In genomic region chr11:4117372-4118071, GRCm38 (mm10) we compare ENCODE assay signal across 8 mouse cellular contexts. TPM values are rescaled to one million over a fixed set of nuclear protein-coding genes. Genes with fewer than 3 reads are reported as not detected.
DNase-seq lines count a peak whose midpoint lies in the region; ATAC-seq and TF ChIP-seq lines count a peak whose summit lies in the region.

No protein-coding gene starts in this region.

- intact Hi-C loops in gastrocnemius, adult 2 months (cut with DNase I) = no loop called here
- intact Hi-C loops in gastrocnemius, postnatal 14 days (cut with DNase I; ENCODE audit: low total_unique reads) = no loop called here

- no peak for TF ChIP-seq EP300 in MEL (IDR thresholded peaks at IDR 0.05; ENCODE audit: low read depth in 1 of 2, low read length in 2 of 2)
- TF ChIP-seq EP300 in heart, postnatal 0 days (IDR thresholded peaks at IDR 0.05; ENCODE audit: low read depth) = no peak

- no peak for DNase-seq in gastrocnemius, adult 2 months
- no peak for DNase-seq in gastrocnemius, postnatal 14 days
- peak; percentile 63 for DNase-seq in MEL (ENCODE audit: low read depth, low spot score)
- DNase-seq in heart, postnatal 0 days (ENCODE audit: low spot score) = no peak
- DNase-seq in testis, postnatal 10 days (ENCODE audit: low spot score) = no peak
- no peak for DNase-seq in layer of hippocampus, adult 11-12 months (ENCODE audit: low spot score)

- TF ChIP-seq POLR2A in MEL (IDR thresholded peaks at IDR 0.05; ENCODE audit: control insufficient read depth in 1 of 2, insufficient read depth in 1 of 2, low read depth in 1 of 2, low read length in 2 of 2, poor library complexity in 1 of 2) = no peak

- peak overlapping the region; percentile 61 for H3K9ac ChIP-seq in MEL (ENCODE audit: control insufficient read depth, low read depth, low read length, poor library complexity, severe bottlenecking)
- no peak overlapping the region for H3K9ac ChIP-seq in heart, postnatal 0 days (replicated peaks; ENCODE audit: low read depth, low read length)

- 1% methylated on average over 3 of the region's 3 CpGs for WGBS in heart, postnatal 0 days

- no peak; the same call in 1 of the 2 replicates for TF ChIP-seq RAD21 in MEL (IDR thresholded peaks at IDR 0.05; ENCODE audit: low read depth, low read length)

- peak overlapping the region; percentile 79 for H3K4me2 ChIP-seq in heart, postnatal 0 days (ENCODE audit: low read depth, low read length)

- peaks cover 0 to 43% of the 10 kb centered on the region in 2 experiments; a peak in 2 of 4 replicates for H3K36me3 ChIP-seq in MEL (ENCODE audit: control insufficient read depth in 1 of 2, insufficient read depth in 2 of 2, low read length in 2 of 2)
- H3K36me3 ChIP-seq in heart, postnatal 0 days (replicated peaks; ENCODE audit: control insufficient read depth, insufficient read depth, low read length) = no peaks in the 10 kb centered on the region

- peak overlapping the region; percentile 78 for H3K4me3 ChIP-seq in gastrocnemius, adult 2 months
- H3K4me3 ChIP-seq in MEL (ENCODE audit: control insufficient read depth in 1 of 2, insufficient read depth in 1 of 2, low read depth in 2 of 2, low read length in 2 of 2) = peak overlapping the region; percentile 52 to 83
- H3K4me3 ChIP-seq in heart, postnatal 0 days (ENCODE audit: low read depth, low read length) = peak overlapping the region; percentile 53; the same call in 1 of the 2 replicates

- ATAC-seq in heart, postnatal 0 days (ENCODE audit: insufficient read depth, low read depth) = no peak
- peak; percentile 27 for ATAC-seq in megakaryocyte progenitor cell, adult 5-6 weeks (replicated peaks; ENCODE audit: poor library complexity)
- ATAC-seq in granulocyte monocyte progenitor cell, adult 5-6 weeks (replicated peaks; ENCODE audit: poor library complexity, severe bottlenecking) = no peak

- no peak; the same call in 1 of the 2 replicates for TF ChIP-seq CTCF in gastrocnemius, adult 2 months (IDR thresholded peaks at IDR 0.05)
- peak; percentile 14 to 49 (median 15); a peak in 2 of 6 replicates for TF ChIP-seq CTCF in MEL (IDR thresholded peaks at IDR 0.05 in 2 of 3, conservative IDR thresholded peaks at IDR 0.05 in 1 of 3; ENCODE audit: control insufficient read depth in 1 of 3, insufficient read depth in 1 of 3, low read depth in 2 of 3, low read length in 3 of 3, poor library complexity in 1 of 3, severe bottlenecking in 1 of 3)
- peak; percentile 23 for TF ChIP-seq CTCF in heart, postnatal 0 days (IDR thresholded peaks at IDR 0.05; ENCODE audit: low read depth)

- H3K4me1 ChIP-seq in MEL (ENCODE audit: control insufficient read depth in 1 of 2, insufficient read depth in 2 of 2, low read length in 2 of 2) = peaks cover 34 to 68% of the 10 kb centered on the region in 2 experiments
- H3K4me1 ChIP-seq in heart, postnatal 0 days (ENCODE audit: control insufficient read depth, insufficient read depth) = peaks cover 20% of the 10 kb centered on the region

- H3K79me2 ChIP-seq in MEL (ENCODE audit: control insufficient read depth, insufficient read depth, low read length, poor library complexity) = no peaks in the 10 kb centered on the region

- no peak overlapping the region for H3K27ac ChIP-seq in gastrocnemius, adult 2 months
- H3K27ac ChIP-seq in MEL (ENCODE audit: control insufficient read depth, low read depth, low read length) = no peak overlapping the region
- H3K27ac ChIP-seq in heart, postnatal 0 days (ENCODE audit: low read depth) = no peak overlapping the region

- no peaks in the 10 kb centered on the region for H3K9me3 ChIP-seq in MEL (replicated peaks; ENCODE audit: insufficient read depth, low read length)
- H3K9me3 ChIP-seq in heart, postnatal 0 days (replicated peaks; ENCODE audit: control insufficient read depth, low read length) = no peaks in the 10 kb centered on the region

- H3K27me3 ChIP-seq in MEL (ENCODE audit: control insufficient read depth in 1 of 2, insufficient read depth in 2 of 2, low read length in 2 of 2) = no peaks in the 10 kb centered on the region
- H3K27me3 ChIP-seq in heart, postnatal 0 days (ENCODE audit: control insufficient read depth, insufficient read depth, low read length) = peaks cover 11% of the 10 kb centered on the region; the same call in 1 of the 2 replicates

TF ChIP-seq in MEL, 35 proteins besides CTCF, POLR2A, EP300 and RAD21 (continues in another document):
- no peak for TF ChIP-seq JUND (IDR thresholded peaks at IDR 0.05; ENCODE audit: low read depth, low read length)
- no peak for TF ChIP-seq ZMIZ1 (IDR thresholded peaks at IDR 0.05; ENCODE audit: low read depth, low read length)
- TF ChIP-seq MAX (IDR thresholded peaks at IDR 0.05; ENCODE audit: low read length) = no peak
- 0 out of 2 replicates have a peak, but pooled peaks have one; percentile 39 for TF ChIP-seq MAZ (IDR thresholded peaks at IDR 0.05; ENCODE audit: low read depth, low read length)
- no peak for TF ChIP-seq USF1 (IDR thresholded peaks at IDR 0.05; ENCODE audit: low read depth, low read length)
- peak; percentile 40; the same call in 1 of the 2 replicates for TF ChIP-seq TCF12 (IDR thresholded peaks at IDR 0.05; ENCODE audit: low read depth, low read length)

RNA-seq across cellular contexts. Expression of gene Sec14l2, which starts 5.7 kb away (rescaled TPM):
- under 1 TPM; 0.22 to 0.36 TPM for total RNA-seq in gastrocnemius, adult 2 months (2021)
- under 1 TPM; 0.95 to 0.96 TPM for total RNA-seq in gastrocnemius, postnatal 14 days (2021)
- 22.6 and 40.1 TPM in 2 replicates for total RNA-seq in MEL (2012; rRNA removed)
- polyA plus RNA-seq in MEL (2012; ENCODE audit: insufficient read depth in 1 of 2, insufficient read length in 2 of 2, low read depth in 1 of 2, low replicate concordance in 2 of 2, missing spikeins in 1 of 2) = 10 to 100 TPM in 1 of 2 experiments, not detected in 1; 15.5 TPM
- total RNA-seq in heart, postnatal 0 days (2014; rRNA removed; ENCODE audit: low replicate concordance) = 0.27 and 1.8 TPM in 2 replicates
- 0.41 and 0.49 TPM in 2 replicates for polyA plus RNA-seq in heart, postnatal 0 days (2015; fragmentation: Nextera tagmentation; extraction: Ambion mirVana)
- total RNA-seq in megakaryocyte progenitor cell, adult 5-6 weeks (2015) = 0.71 and 0.72 TPM in 2 replicates
- total RNA-seq in megakaryocyte progenitor cell, adult 5-6 weeks (2017) = 0.87 and 1.7 TPM in 2 replicates
- total RNA-seq in granulocyte monocyte progenitor cell, adult 5-6 weeks (2014; fragmentation: Nextera tagmentation) = not detected in 2 replicates
- not detected in 2 replicates for total RNA-seq in granulocyte monocyte progenitor cell, adult 5-6 weeks (2017)

RNA-seq across cellular contexts. Expression of gene Rnf215, which starts 17.5 kb away (rescaled TPM):
- total RNA-seq in gastrocnemius, adult 2 months (2021) = 1 to 10 TPM; 4.6 to 6.3 TPM
- 1 to 10 TPM; 6.3 to 8.7 TPM for total RNA-seq in gastrocnemius, postnatal 14 days (2021)
- 10.1 and 11.3 TPM in 2 replicates for total RNA-seq in MEL (2012; rRNA removed)
- 10 to 100 TPM in 1 of 2 experiments, not detected in 1; 13.2 TPM for polyA plus RNA-seq in MEL (2012; ENCODE audit: insufficient read depth in 1 of 2, insufficient read length in 2 of 2, low read depth in 1 of 2, low replicate concordance in 2 of 2, missing spikeins in 1 of 2)
- total RNA-seq in heart, postnatal 0 days (2014; rRNA removed; ENCODE audit: low replicate concordance) = 21.3 and 36.1 TPM in 2 replicates
- 17.4 and 17.6 TPM in 2 replicates for polyA plus RNA-seq in heart, postnatal 0 days (2015; fragmentation: Nextera tagmentation; extraction: Ambion mirVana)
- total RNA-seq in megakaryocyte progenitor cell, adult 5-6 weeks (2015) = 2.5 and 4.7 TPM in 2 replicates
- total RNA-seq in megakaryocyte progenitor cell, adult 5-6 weeks (2017) = 5.9 and 8.8 TPM in 2 replicates
- 10.5 and 13.1 TPM in 2 replicates for total RNA-seq in granulocyte monocyte progenitor cell, adult 5-6 weeks (2014; fragmentation: Nextera tagmentation)
- 6.6 and 7.8 TPM in 2 replicates for total RNA-seq in granulocyte monocyte progenitor cell, adult 5-6 weeks (2017)

RNA-seq across cellular contexts. Expression of gene Mtfp1, which starts 22.3 kb away (rescaled TPM):
- total RNA-seq in gastrocnemius, adult 2 months (2021) = 10 to 100 TPM; 38.9 to 72.9 TPM
- 10 to 100 TPM; 40.8 to 47.8 TPM for total RNA-seq in gastrocnemius, postnatal 14 days (2021)
- total RNA-seq in MEL (2012; rRNA removed) = 71.4 and 84.8 TPM in 2 replicates
- polyA plus RNA-seq in MEL (2012; ENCODE audit: insufficient read depth in 1 of 2, insufficient read length in 2 of 2, low read depth in 1 of 2, low replicate concordance in 2 of 2, missing spikeins in 1 of 2) = 10 to 100 TPM in 1 of 2 experiments, not detected in 1; 70.5 TPM
- total RNA-seq in heart, postnatal 0 days (2014; rRNA removed; ENCODE audit: low replicate concordance) = 47.0 and 64.0 TPM in 2 replicates
- polyA plus RNA-seq in heart, postnatal 0 days (2015; fragmentation: Nextera tagmentation; extraction: Ambion mirVana) = 57.8 and 63.6 TPM in 2 replicates
- total RNA-seq in megakaryocyte progenitor cell, adult 5-6 weeks (2015) = 9.7 and 12.0 TPM in 2 replicates
- total RNA-seq in megakaryocyte progenitor cell, adult 5-6 weeks (2017) = 9.2 and 12.0 TPM in 2 replicates
- 9.9 and 11.1 TPM in 2 replicates for total RNA-seq in granulocyte monocyte progenitor cell, adult 5-6 weeks (2014; fragmentation: Nextera tagmentation)
- total RNA-seq in granulocyte monocyte progenitor cell, adult 5-6 weeks (2017) = 8.7 and 13.3 TPM in 2 replicates

RNA-seq across cellular contexts. Expression of gene Ccdc157, which starts 42.6 kb away (rescaled TPM):
- 1 to 10 TPM; 3.2 to 3.4 TPM for total RNA-seq in gastrocnemius, adult 2 months (2021)
- total RNA-seq in gastrocnemius, postnatal 14 days (2021) = 1 to 10 TPM; 3.3 to 5.6 TPM
- 1.8 and 2.0 TPM in 2 replicates for total RNA-seq in MEL (2012; rRNA removed)
- 1 to 10 TPM in 1 of 2 experiments, not detected in 1; 2.9 TPM for polyA plus RNA-seq in MEL (2012; ENCODE audit: insufficient read depth in 1 of 2, insufficient read length in 2 of 2, low read depth in 1 of 2, low replicate concordance in 2 of 2, missing spikeins in 1 of 2)
- total RNA-seq in heart, postnatal 0 days (2014; rRNA removed; ENCODE audit: low replicate concordance) = 4.5 and 6.5 TPM in 2 replicates
- 2.7 and 2.8 TPM in 2 replicates for polyA plus RNA-seq in heart, postnatal 0 days (2015; fragmentation: Nextera tagmentation; extraction: Ambion mirVana)
- total RNA-seq in megakaryocyte progenitor cell, adult 5-6 weeks (2015) = 0.44 and 0.54 TPM in 2 replicates
- total RNA-seq in megakaryocyte progenitor cell, adult 5-6 weeks (2017) = 0.67 and 0.95 TPM in 2 replicates
- total RNA-seq in granulocyte monocyte progenitor cell, adult 5-6 weeks (2014; fragmentation: Nextera tagmentation) = 0.28 and 0.73 TPM in 2 replicates
- 0.21 and 0.69 TPM in 2 replicates for total RNA-seq in granulocyte monocyte progenitor cell, adult 5-6 weeks (2017)

RNA-seq across cellular contexts. Expression of gene Sf3a1, which starts 42.6 kb away (rescaled TPM):
- 10 to 100 TPM; 13.9 to 19.6 TPM for total RNA-seq in gastrocnemius, adult 2 months (2021)
- total RNA-seq in gastrocnemius, postnatal 14 days (2021) = 10 to 100 TPM; 17.1 to 22.8 TPM
- total RNA-seq in MEL (2012; rRNA removed) = 64.9 and 77.0 TPM in 2 replicates
- polyA plus RNA-seq in MEL (2012; ENCODE audit: insufficient read depth in 1 of 2, insufficient read length in 2 of 2, low read depth in 1 of 2, low replicate concordance in 2 of 2, missing spikeins in 1 of 2) = 100 to 1,000 TPM in 1 of 2 experiments, 10 to 100 TPM in 1; 32.1 to 101 TPM
- total RNA-seq in heart, postnatal 0 days (2014; rRNA removed; ENCODE audit: low replicate concordance) = 14.0 and 20.6 TPM in 2 replicates
- 16.4 and 16.7 TPM in 2 replicates for polyA plus RNA-seq in heart, postnatal 0 days (2015; fragmentation: Nextera tagmentation; extraction: Ambion mirVana)
- total RNA-seq in megakaryocyte progenitor cell, adult 5-6 weeks (2015) = 64.8 and 65.7 TPM in 2 replicates
- 35.3 and 40.0 TPM in 2 replicates for total RNA-seq in megakaryocyte progenitor cell, adult 5-6 weeks (2017)
- 65.9 and 92.2 TPM in 2 replicates for total RNA-seq in granulocyte monocyte progenitor cell, adult 5-6 weeks (2014; fragmentation: Nextera tagmentation)
- total RNA-seq in granulocyte monocyte progenitor cell, adult 5-6 weeks (2017) = 31.2 and 35.6 TPM in 2 replicates
